In the genomic region with DNA sequence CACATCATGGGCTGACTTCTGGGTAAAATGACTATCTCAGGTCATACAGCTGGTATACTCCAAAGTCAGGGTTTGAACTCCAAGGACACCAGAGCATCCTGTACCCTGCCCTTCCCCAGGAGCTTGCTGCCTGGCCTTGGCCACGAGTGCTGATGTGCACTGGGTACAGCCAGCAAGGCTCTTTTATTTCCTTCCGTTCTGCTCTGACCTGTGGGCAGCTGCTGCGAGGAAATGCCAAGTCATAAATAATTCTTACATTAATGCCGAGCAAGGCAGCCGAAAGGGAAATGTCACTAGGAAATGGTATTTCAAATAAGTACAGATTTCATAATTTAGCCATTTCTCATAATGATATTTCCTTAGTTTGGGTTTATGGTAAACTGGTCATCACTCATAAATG, we compare ENCODE assay signal across 19 mouse cellular contexts. TPM values are rescaled to one million over a fixed set of nuclear protein-coding genes. Genes with fewer than 3 reads are reported as not detected.
DNase-seq lines count a peak whose midpoint lies in the region; ATAC-seq and TF ChIP-seq lines count a peak whose summit lies in the region.
"Had no signal": no experiment of that assay in that cellular context is flagged by ENCODE, and none has a peak within 500 bp of the region (broad histone marks: within the 10 kb centered on the region; RNA-seq: fewer than 3 reads in every experiment).

No protein-coding gene starts in this region.

- H3K4me2 ChIP-seq in liver, embryonic 14.5 days (ENCODE audit: low read depth): no peak overlapping the region
- H3K4me2 ChIP-seq in liver, embryonic 11.5 days: no peak overlapping the region
- H3K4me2 ChIP-seq in liver, postnatal 0 days (ENCODE audit: low read depth, low read length): no peak overlapping the region
- no peak overlapping the region for H3K4me2 ChIP-seq in forebrain, embryonic 16.5 days (ENCODE audit: low read length)
- H3K4me2 ChIP-seq: embryonic facial prominence, embryonic 13.5 days; forebrain, embryonic 12.5 days; limb, embryonic 13.5 days; stomach, embryonic 15.5 days had no signal

- H3K27ac ChIP-seq in liver, embryonic 14.5 days: no peak overlapping the region
- no peak overlapping the region for H3K27ac ChIP-seq in liver, embryonic 11.5 days (ENCODE audit: low read depth, low read length)
- peak overlapping the region; percentile 64 for H3K27ac ChIP-seq in liver, postnatal 0 days (ENCODE audit: low read depth)
- H3K27ac ChIP-seq in forebrain, embryonic 16.5 days (ENCODE audit: low read length): no peak overlapping the region
- H3K27ac ChIP-seq: embryonic facial prominence, embryonic 13.5 days; forebrain, embryonic 12.5 days; limb, embryonic 13.5 days; stomach, embryonic 15.5 days had no signal

- WGBS in liver, embryonic 14.5 days (ENCODE audit: insufficient replicate concordance): 19% methylated on average over 5 of the region's 5 CpGs
- WGBS in liver, embryonic 11.5 days: 67% methylated on average over 5 of the region's 5 CpGs
- 27% methylated on average over 5 of the region's 5 CpGs for WGBS in liver, postnatal 0 days (ENCODE audit: insufficient replicate concordance)
- 71% methylated on average over 5 of the region's 5 CpGs for WGBS in forebrain, embryonic 16.5 days

- TF ChIP-seq EP300 in liver, embryonic 14.5 days (IDR thresholded peaks at IDR 0.05; ENCODE audit: low read depth): no peak
- TF ChIP-seq EP300 in liver, postnatal 0 days (IDR thresholded peaks at IDR 0.05; ENCODE audit: low read depth): peak; percentile 66

- H3K4me1 ChIP-seq in liver, embryonic 14.5 days (replicated peaks; ENCODE audit: control insufficient read depth in 2 of 2, insufficient read depth in 2 of 2, low read length in 1 of 2): peaks cover 5 to 19% of the 10 kb centered on the region in 2 experiments
- H3K4me1 ChIP-seq in liver, embryonic 11.5 days (replicated peaks; ENCODE audit: control insufficient read depth, insufficient read depth, low read length): no peaks in the 10 kb centered on the region
- H3K4me1 ChIP-seq in liver, postnatal 0 days (ENCODE audit: insufficient read depth): peaks cover 12% of the 10 kb centered on the region
- no peaks in the 10 kb centered on the region for H3K4me1 ChIP-seq in forebrain, embryonic 16.5 days (replicated peaks; ENCODE audit: control insufficient read depth, insufficient read depth, low read length)
- H3K4me1 ChIP-seq: embryonic facial prominence, embryonic 13.5 days; forebrain, embryonic 12.5 days; stomach, embryonic 15.5 days had no signal

- no peak for DNase-seq in liver, embryonic 14.5 days (ENCODE audit: low read depth in 3 of 3, low spot score in 3 of 3)
- no peak for DNase-seq in liver, embryonic 11.5 days (ENCODE audit: low spot score)
- DNase-seq in liver, postnatal 0 days: no peak
- no peak for DNase-seq in ovary, postnatal 36 days (ENCODE audit: low spot score)
- no peak for DNase-seq in embryo, embryonic 10.5 days (ENCODE audit: low spot score)
- DNase-seq: cerebellum, adult 9-11 months; heart, postnatal 10 days; midbrain, embryonic 14.5 days; right cerebral cortex, postnatal 25 days had no signal

- TF ChIP-seq CTCF in liver, embryonic 14.5 days (IDR thresholded peaks at IDR 0.05; ENCODE audit: low read depth): no peak
- no peak for TF ChIP-seq CTCF in liver, postnatal 0 days (IDR thresholded peaks at IDR 0.05; ENCODE audit: low read depth)

- no peak overlapping the region for H3K9ac ChIP-seq in liver, embryonic 14.5 days (replicated peaks)
- no peak overlapping the region for H3K9ac ChIP-seq in liver, embryonic 11.5 days (ENCODE audit: low read depth, low read length)
- no peak overlapping the region for H3K9ac ChIP-seq in liver, postnatal 0 days (replicated peaks)
- H3K9ac ChIP-seq in forebrain, embryonic 16.5 days (replicated peaks; ENCODE audit: low read depth, low read length): no peak overlapping the region
- H3K9ac ChIP-seq: embryonic facial prominence, embryonic 13.5 days; forebrain, embryonic 12.5 days; limb, embryonic 13.5 days; stomach, embryonic 15.5 days had no signal

- H3K27me3 ChIP-seq in liver, embryonic 14.5 days (ENCODE audit: control insufficient read depth, insufficient read depth, low read length): no peaks in the 10 kb centered on the region
- no peaks in the 10 kb centered on the region for H3K27me3 ChIP-seq in liver, embryonic 11.5 days (replicated peaks; ENCODE audit: control insufficient read depth, insufficient read depth, low read length)
- no peaks in the 10 kb centered on the region for H3K27me3 ChIP-seq in liver, postnatal 0 days (ENCODE audit: insufficient read depth, low read length)
- H3K27me3 ChIP-seq in forebrain, embryonic 16.5 days (replicated peaks; ENCODE audit: control insufficient read depth, insufficient read depth, low read length): no peaks in the 10 kb centered on the region
- H3K27me3 ChIP-seq: embryonic facial prominence, embryonic 13.5 days; forebrain, embryonic 12.5 days; limb, embryonic 13.5 days; stomach, embryonic 15.5 days had no signal

- no peaks in the 10 kb centered on the region for H3K36me3 ChIP-seq in liver, embryonic 14.5 days (replicated peaks; ENCODE audit: control insufficient read depth, insufficient read depth, low read depth)
- H3K36me3 ChIP-seq in liver, embryonic 11.5 days (ENCODE audit: control insufficient read depth, insufficient read depth, low read length): no peaks in the 10 kb centered on the region
- H3K36me3 ChIP-seq in liver, postnatal 0 days (replicated peaks; ENCODE audit: insufficient read depth, low read length): no peaks in the 10 kb centered on the region
- H3K36me3 ChIP-seq in forebrain, embryonic 16.5 days (ENCODE audit: control insufficient read depth, insufficient read depth): no peaks in the 10 kb centered on the region
- H3K36me3 ChIP-seq: embryonic facial prominence, embryonic 13.5 days; forebrain, embryonic 12.5 days; limb, embryonic 13.5 days; stomach, embryonic 15.5 days had no signal

- H3K9me3 ChIP-seq in liver, embryonic 14.5 days (ENCODE audit: control insufficient read depth, low read length): no peaks in the 10 kb centered on the region
- no peaks in the 10 kb centered on the region for H3K9me3 ChIP-seq in liver, embryonic 11.5 days (ENCODE audit: control insufficient read depth, low read length)
- H3K9me3 ChIP-seq in liver, postnatal 0 days (ENCODE audit: low read length): no peaks in the 10 kb centered on the region
- no peaks in the 10 kb centered on the region for H3K9me3 ChIP-seq in forebrain, embryonic 16.5 days (ENCODE audit: control insufficient read depth, low read length)
- H3K9me3 ChIP-seq: embryonic facial prominence, embryonic 13.5 days; forebrain, embryonic 12.5 days; limb, embryonic 13.5 days; stomach, embryonic 15.5 days had no signal

- H3K4me3 ChIP-seq in liver, embryonic 14.5 days (ENCODE audit: insufficient read depth in 1 of 2, low read depth in 2 of 2, low read length in 2 of 2): no peak overlapping the region
- H3K4me3 ChIP-seq in liver, embryonic 11.5 days (ENCODE audit: low read depth, low read length): no peak overlapping the region
- no peak overlapping the region for H3K4me3 ChIP-seq in liver, postnatal 0 days (ENCODE audit: low read depth, low read length)
- no peak overlapping the region for H3K4me3 ChIP-seq in forebrain, embryonic 16.5 days (replicated peaks; ENCODE audit: low read length)
- H3K4me3 ChIP-seq: embryonic facial prominence, embryonic 13.5 days; forebrain, embryonic 12.5 days; limb, embryonic 13.5 days; stomach, embryonic 15.5 days had no signal

- ATAC-seq in liver, embryonic 14.5 days (ENCODE audit: insufficient read depth): peak; percentile 7; the same call in 1 of the 2 replicates
- ATAC-seq in liver, embryonic 11.5 days (replicated peaks; ENCODE audit: low FRiP score): no peak
- ATAC-seq in granulocyte monocyte progenitor cell, adult 5-6 weeks (replicated peaks; ENCODE audit: poor library complexity, severe bottlenecking): peak; percentile 49
- ATAC-seq in liver, postnatal 0 days: peak; percentile 66
- 0 out of 2 replicates have a peak, but pooled peaks have one; percentile 44 for ATAC-seq in monocyte, adult 5-6 weeks (replicated peaks; ENCODE audit: insufficient number of reproducible peaks, low FRiP score, low TSS enrichment, poor library complexity, severe bottlenecking)
- no peak for ATAC-seq in forebrain, embryonic 16.5 days

RNA-seq across cellular contexts. Expression of a gene that starts 27.3 kb away (rescaled TPM):
- not detected in 2 replicates for polyA plus RNA-seq in liver, embryonic 14.5 days (2012; rRNA removed)
- not detected in 2 replicates for polyA plus RNA-seq in liver, embryonic 14.5 days (2014; fragmentation: Nextera tagmentation; extraction: Ambion mirVana)
- not detected in 2 replicates for polyA plus RNA-seq in liver, embryonic 11.5 days (2014; fragmentation: Nextera tagmentation; extraction: Ambion mirVana)
- total RNA-seq in granulocyte monocyte progenitor cell, adult 5-6 weeks (2014; fragmentation: Nextera tagmentation): not detected in 2 replicates
- total RNA-seq in granulocyte monocyte progenitor cell, adult 5-6 weeks (2017): not detected in 2 replicates
- polyA plus RNA-seq in liver, postnatal 0 days (2015; fragmentation: Nextera tagmentation; extraction: Ambion mirVana): not detected in 2 replicates
- total RNA-seq in monocyte, adult 5-6 weeks (2017): not detected in 3 replicates
- polyA plus RNA-seq in forebrain, embryonic 16.5 days (2015; fragmentation: Nextera tagmentation; extraction: Ambion mirVana): not detected in 2 replicates
- total RNA-seq: heart, postnatal 10 days had no signal
- polyA plus RNA-seq: embryonic facial prominence, embryonic 13.5 days; forebrain, embryonic 12.5 days; gonadal fat pad, adult 2 months; intestine, embryonic 14.5 days; limb, embryonic 13.5 days; midbrain, embryonic 14.5 days; neural tube, embryonic 14.5 days; stomach, embryonic 15.5 days had no signal

RNA-seq across cellular contexts. Expression of a gene that starts 30.0 kb away (rescaled TPM):
- not detected in 2 replicates for polyA plus RNA-seq in liver, embryonic 14.5 days (2012; rRNA removed)
- polyA plus RNA-seq in liver, embryonic 14.5 days (2014; fragmentation: Nextera tagmentation; extraction: Ambion mirVana): not detected in 2 replicates
- 0.12 TPM in 1 of 2 replicates, not detected in the other for polyA plus RNA-seq in liver, embryonic 11.5 days (2014; fragmentation: Nextera tagmentation; extraction: Ambion mirVana)
- not detected in 2 replicates for total RNA-seq in granulocyte monocyte progenitor cell, adult 5-6 weeks (2014; fragmentation: Nextera tagmentation)
- not detected in 2 replicates for total RNA-seq in granulocyte monocyte progenitor cell, adult 5-6 weeks (2017)
- not detected in 2 replicates for polyA plus RNA-seq in liver, postnatal 0 days (2015; fragmentation: Nextera tagmentation; extraction: Ambion mirVana)
- 2.3 TPM in 1 of 3 replicates, not detected in the others for total RNA-seq in monocyte, adult 5-6 weeks (2017)
- polyA plus RNA-seq in forebrain, embryonic 16.5 days (2015; fragmentation: Nextera tagmentation; extraction: Ambion mirVana): not detected in 2 replicates
- total RNA-seq: heart, postnatal 10 days had no signal
- polyA plus RNA-seq: gonadal fat pad, adult 2 months; neural tube, embryonic 14.5 days had no signal

RNA-seq across cellular contexts. Expression of a gene that starts 41.0 kb away (rescaled TPM):
- 43.8 and 47.8 TPM in 2 replicates for polyA plus RNA-seq in liver, embryonic 14.5 days (2012; rRNA removed)
- 59.4 and 65.3 TPM in 2 replicates for polyA plus RNA-seq in liver, embryonic 14.5 days (2014; fragmentation: Nextera tagmentation; extraction: Ambion mirVana)
- polyA plus RNA-seq in liver, embryonic 11.5 days (2014; fragmentation: Nextera tagmentation; extraction: Ambion mirVana): 47.6 and 58.7 TPM in 2 replicates
- total RNA-seq in granulocyte monocyte progenitor cell, adult 5-6 weeks (2014; fragmentation: Nextera tagmentation): 23.1 and 26.3 TPM in 2 replicates
- 32.5 and 33.5 TPM in 2 replicates for total RNA-seq in granulocyte monocyte progenitor cell, adult 5-6 weeks (2017)
- polyA plus RNA-seq in liver, postnatal 0 days (2015; fragmentation: Nextera tagmentation; extraction: Ambion mirVana): 12.2 and 14.2 TPM in 2 replicates
- 48.1 to 56.6 TPM (median 55.5 TPM) in 3 replicates for total RNA-seq in monocyte, adult 5-6 weeks (2017)
- polyA plus RNA-seq in forebrain, embryonic 16.5 days (2015; fragmentation: Nextera tagmentation; extraction: Ambion mirVana): 33.7 and 39.9 TPM in 2 replicates

Comparison
In these comparisons a context has a peak if more than half of its experiments do, and no peak if none do; other contexts are left out.
1. ATAC-seq: peak in liver, embryonic 14.5 days (single experiment), granulocyte monocyte progenitor cell, adult 5-6 weeks (single experiment), liver, postnatal 0 days (single experiment) and monocyte, adult 5-6 weeks (single experiment); none in liver, embryonic 11.5 days (single experiment) and forebrain, embryonic 16.5 days (single experiment).